Mouse (Mus musculus): ENCODE data around the gene Sparc. TPM values are rescaled to one million over a fixed set of nuclear protein-coding genes. Genes with fewer than 3 reads are reported as not detected.
"Not testable (repeated sequence)": the region's sequence is repeated elsewhere in the genome, so short reads cannot be mapped to it uniquely, and the experiment has no call there.

The Sparc gene
- total and polyA plus RNA-seq, 2 experiments from 2014 or later: 264 to 510 TPM

DNA sequence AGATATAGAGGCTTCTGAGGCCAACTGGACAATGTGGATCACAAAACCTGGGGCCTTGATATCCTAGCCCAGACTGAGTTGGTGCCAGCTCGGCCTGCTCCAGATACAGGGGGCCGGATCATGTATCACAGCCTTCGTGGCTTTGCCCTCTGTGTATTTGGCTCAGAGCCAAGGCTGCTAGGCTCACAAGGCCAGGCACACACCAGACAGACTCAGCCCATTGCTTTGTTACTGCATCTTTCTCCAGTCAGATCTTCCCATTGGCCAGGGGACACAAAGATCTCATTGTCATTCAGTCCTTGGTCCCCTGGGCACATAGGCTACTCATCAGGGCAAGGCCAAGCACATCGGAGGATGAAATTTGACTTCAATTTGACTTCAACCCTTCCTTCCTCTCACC, 773 bp upstream of the Sparc start:
- Histone ChIP-seq H3K4me2 (ENCODE audit: low read depth) (no peak overlapping the region), H3K9ac (no peak overlapping the region), H3K36me3 (ENCODE audit: insufficient read depth) (no peaks in the 10 kb centered on the region), H3K4me1 (ENCODE audit: insufficient read depth) (peaks cover 4% of the 10 kb centered on the region), H3K9me3 (ENCODE audit: low read length) (no peaks in the 10 kb centered on the region), H3K4me3 (ENCODE audit: low read depth, low read length) (no peak overlapping the region), H3K27me3 (ENCODE audit: insufficient read depth, low read length) (no peaks in the 10 kb centered on the region), H3K27ac (ENCODE audit: low read depth, low read length) (no peak overlapping the region)
- DNase-seq: no peak
- peak; percentile 25; the same call in 1 of the 2 replicates for ATAC-seq
- TF ChIP-seq CTCF (IDR thresholded peaks at IDR 0.05; ENCODE audit: low read depth): no peak
- WGBS: 11% methylated on average over 4 of the region's 4 CpGs

DNA sequence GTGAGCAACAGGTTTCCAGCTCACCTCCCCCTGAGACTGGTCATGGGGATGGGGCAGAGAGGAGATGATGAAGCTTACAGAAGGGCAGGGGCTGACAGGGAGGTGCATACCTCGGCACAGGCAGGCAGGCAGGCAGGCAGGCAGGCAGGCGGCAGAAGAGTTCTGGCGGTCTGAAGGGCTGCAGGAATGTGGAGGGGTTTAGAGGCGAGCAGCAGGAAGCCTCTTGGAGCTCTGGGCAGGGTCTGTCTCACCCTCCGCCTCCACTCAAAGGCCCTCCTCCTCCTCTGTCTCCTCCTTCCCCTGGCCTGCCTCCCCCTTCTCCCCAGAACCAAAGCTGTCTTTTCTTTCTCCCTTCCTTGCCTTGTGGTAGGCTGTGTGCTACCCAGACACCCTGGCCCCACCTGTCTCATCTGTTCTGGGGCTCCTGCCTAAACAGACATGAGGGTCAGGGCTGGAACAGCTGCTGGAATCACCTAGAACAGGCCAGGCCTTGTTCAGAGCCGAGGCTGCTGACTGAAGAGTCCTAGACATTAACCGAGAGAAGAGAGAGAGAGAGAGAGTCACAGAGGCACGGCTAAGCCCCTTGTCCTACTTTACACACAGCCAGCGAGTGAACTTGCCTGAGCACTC, 3.2 kb downstream of the Sparc start:
- H3K9ac ChIP-seq: peak overlapping the region; percentile 15
- 9% methylated on average over 9 of the region's 9 CpGs for WGBS
- no peak for TF ChIP-seq CTCF (IDR thresholded peaks at IDR 0.05; ENCODE audit: low read depth)
- H3K9me3 ChIP-seq (ENCODE audit: low read length): no peaks in the 10 kb centered on the region
- H3K4me1 ChIP-seq (ENCODE audit: insufficient read depth): peaks cover 9% of the 10 kb centered on the region
- H3K36me3 ChIP-seq (ENCODE audit: insufficient read depth): no peaks in the 10 kb centered on the region
- ATAC-seq (peak; percentile 67), DNase-seq (peak; percentile 11)
- no peaks in the 10 kb centered on the region for H3K27me3 ChIP-seq (ENCODE audit: insufficient read depth, low read length)
- H3K4me2 ChIP-seq (ENCODE audit: low read depth): peak overlapping the region; percentile 53
- peak overlapping the region; percentile 54; the same call in 1 of the 2 replicates for H3K27ac ChIP-seq (ENCODE audit: low read depth, low read length)
- H3K4me3 ChIP-seq (ENCODE audit: low read depth, low read length): peak overlapping the region; percentile 30

DNA sequence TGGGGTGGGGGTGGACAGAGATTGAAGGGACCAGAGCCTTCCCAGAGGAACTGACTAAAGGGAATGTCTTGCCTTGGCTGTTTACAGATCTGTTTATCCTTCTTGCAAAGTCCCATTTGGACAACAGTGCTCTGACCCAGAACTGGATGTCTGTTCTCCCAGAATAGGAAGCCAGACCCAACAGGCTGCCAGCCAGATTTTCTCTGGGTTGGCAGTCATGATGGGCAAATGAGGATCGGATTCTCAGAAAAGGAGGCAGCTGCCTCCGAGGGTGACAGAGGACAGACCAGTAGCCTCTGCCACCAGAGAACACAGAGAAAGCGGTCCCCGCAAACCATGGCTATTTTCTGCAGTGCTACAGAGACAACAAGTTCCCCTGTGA, 3.7 kb downstream of the Sparc start:
- Histone ChIP-seq H3K4me1 (ENCODE audit: insufficient read depth) (peaks cover 9% of the 10 kb centered on the region), H3K4me3 (ENCODE audit: low read depth, low read length) (peak overlapping the region; percentile 30), H3K27ac (ENCODE audit: low read depth, low read length) (peak overlapping the region; percentile 54; the same call in 1 of the 2 replicates), H3K36me3 (ENCODE audit: insufficient read depth) (no peaks in the 10 kb centered on the region), H3K27me3 (ENCODE audit: insufficient read depth, low read length) (no peaks in the 10 kb centered on the region), H3K9ac (peak overlapping the region; percentile 15), H3K9me3 (ENCODE audit: low read length) (no peaks in the 10 kb centered on the region), H3K4me2 (ENCODE audit: low read depth) (peak overlapping the region; percentile 53)
- TF ChIP-seq CTCF (IDR thresholded peaks at IDR 0.05; ENCODE audit: low read depth): no peak
- WGBS: 3% methylated on average over 4 of the region's 4 CpGs
- peak; percentile 21 for DNase-seq
- peak; percentile 23 for ATAC-seq

- no peak for TF ChIP-seq CTCF (IDR thresholded peaks at IDR 0.05; ENCODE audit: low read depth)
- H3K27me3 ChIP-seq (ENCODE audit: insufficient read depth, low read length): no peaks in the 10 kb centered on the region
- H3K36me3 ChIP-seq (ENCODE audit: insufficient read depth): no peaks in the 10 kb centered on the region
- peak overlapping the region; percentile 30 for H3K4me3 ChIP-seq (ENCODE audit: low read depth, low read length)
- DNase-seq (no peak), ATAC-seq (no peak)
- H3K4me1 ChIP-seq (ENCODE audit: insufficient read depth): peaks cover 9% of the 10 kb centered on the region
- no peak overlapping the region for H3K27ac ChIP-seq (ENCODE audit: low read depth, low read length)
- H3K9ac ChIP-seq: 0 out of 2 replicates have a peak overlapping the region, but pooled peaks have one; percentile 15
- H3K9me3 ChIP-seq (ENCODE audit: low read length): no peaks in the 10 kb centered on the region
- WGBS: 2% methylated on average over 3 of the region's 3 CpGs
- H3K4me2 ChIP-seq (ENCODE audit: low read depth): peak overlapping the region; percentile 53
Measured at GRCm38 (mm10) chr11:55418704-55419061, 4.3 kb downstream of the Sparc start.

- Histone ChIP-seq H3K9ac (peak overlapping the region; percentile 15; the same call in 1 of the 2 replicates), H3K4me2 (ENCODE audit: low read depth) (peak overlapping the region; percentile 53), H3K4me1 (ENCODE audit: insufficient read depth) (peaks cover 9% of the 10 kb centered on the region), H3K27me3 (ENCODE audit: insufficient read depth, low read length) (no peaks in the 10 kb centered on the region), H3K27ac (ENCODE audit: low read depth, low read length) (no peak overlapping the region), H3K9me3 (ENCODE audit: low read length) (no peaks in the 10 kb centered on the region), H3K36me3 (ENCODE audit: insufficient read depth) (no peaks in the 10 kb centered on the region), H3K4me3 (ENCODE audit: low read depth, low read length) (peak overlapping the region; percentile 30)
- 2% methylated on average over 24 of the region's 24 CpGs for WGBS
- DNase-seq: peak; percentile 47
- no peak for TF ChIP-seq CTCF (IDR thresholded peaks at IDR 0.05; ENCODE audit: low read depth)
- ATAC-seq: peak; percentile 75
Measured at GRCm38 (mm10) chr11:55417898-55418703, 4.9 kb downstream of the Sparc start.

DNA sequence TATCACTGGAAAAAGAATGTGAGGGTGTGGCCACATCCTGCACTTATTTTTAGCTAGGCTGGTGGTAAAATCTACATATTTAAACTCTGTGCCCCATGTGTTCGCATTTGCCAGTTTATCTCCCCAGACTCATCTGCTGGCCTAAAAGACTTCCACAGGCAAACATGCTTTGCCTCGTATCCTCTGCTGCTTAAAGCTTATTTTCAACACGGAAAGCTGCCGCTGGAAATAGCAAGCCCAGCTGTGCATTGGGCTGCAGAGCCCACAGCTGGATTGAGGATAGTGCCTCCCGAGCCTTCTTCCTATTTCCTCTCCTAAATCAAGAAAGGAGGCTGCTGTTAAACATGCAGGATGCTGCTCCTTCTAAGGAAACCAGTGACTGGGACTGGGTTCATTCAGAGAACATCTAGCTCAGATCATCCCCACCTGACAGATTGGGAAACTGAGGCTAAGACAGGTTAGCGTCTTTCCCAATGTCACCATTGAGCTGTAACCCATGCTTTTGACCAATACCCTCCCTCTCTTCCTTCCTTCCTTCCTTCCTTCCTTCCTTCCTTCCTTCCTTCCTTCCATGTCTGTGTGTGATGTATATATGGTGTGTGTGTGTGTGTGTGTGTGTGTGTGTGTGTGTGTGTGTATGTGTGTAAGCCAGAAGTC, 6.2 kb downstream of the Sparc start:
- H3K27ac ChIP-seq (ENCODE audit: low read depth, low read length): no peak overlapping the region
- no peak for TF ChIP-seq CTCF (IDR thresholded peaks at IDR 0.05; ENCODE audit: low read depth)
- peaks cover 9% of the 10 kb centered on the region for H3K4me1 ChIP-seq (ENCODE audit: insufficient read depth)
- 79% methylated on average over 6 of the region's 6 CpGs for WGBS
- no peaks in the 10 kb centered on the region for H3K27me3 ChIP-seq (ENCODE audit: insufficient read depth, low read length)
- H3K4me2 ChIP-seq (ENCODE audit: low read depth): no peak overlapping the region
- no peak overlapping the region for H3K9ac ChIP-seq
- H3K36me3 ChIP-seq (ENCODE audit: insufficient read depth): no peaks in the 10 kb centered on the region
- no peaks in the 10 kb centered on the region for H3K9me3 ChIP-seq (ENCODE audit: low read length)
- ATAC-seq (peak; percentile 14; the same call in 1 of the 2 replicates), DNase-seq (peak; percentile 33)
- H3K4me3 ChIP-seq (ENCODE audit: low read depth, low read length): no peak overlapping the region

DNA sequence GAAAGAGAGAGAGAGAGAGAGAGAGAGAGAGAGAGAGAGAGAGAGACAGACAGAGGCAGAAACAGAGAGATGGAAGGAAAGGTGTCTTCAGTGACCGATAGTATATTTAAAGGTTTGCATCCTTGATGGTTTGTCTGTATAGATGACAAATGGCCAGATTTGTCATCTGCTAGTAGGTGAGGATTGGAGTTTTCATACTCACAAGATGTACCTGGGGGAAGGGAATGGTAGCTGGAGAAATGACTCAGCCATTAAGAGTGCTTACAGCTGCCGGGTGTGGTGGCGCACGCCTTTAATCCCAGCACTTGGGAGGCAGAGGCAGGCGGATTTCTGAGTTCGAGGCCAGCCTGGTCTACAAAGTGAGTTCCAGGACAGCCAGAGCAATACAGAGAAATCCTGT, 7.3 kb downstream of the Sparc start:
- not testable (repeated sequence) for ATAC-seq, DNase-seq
- WGBS: 91% methylated on average over 6 of the region's 6 CpGs

More for the DNA sequence above, 7.3 kb downstream of the Sparc start:
- H3K4me2 ChIP-seq (ENCODE audit: low read depth); H3K36me3 ChIP-seq (ENCODE audit: insufficient read depth); H3K4me3 ChIP-seq (ENCODE audit: low read depth, low read length); H3K9ac ChIP-seq; H3K27ac ChIP-seq (ENCODE audit: low read depth, low read length); H3K4me1 ChIP-seq (ENCODE audit: insufficient read depth); H3K9me3 ChIP-seq (ENCODE audit: low read length); H3K27me3 ChIP-seq (ENCODE audit: insufficient read depth, low read length): not testable (repeated sequence)

Data from forebrain, postnatal 0 days (tissue).